In genomic region chr9:107312811-107313584, GRCm38 (mm10) we compare ENCODE assay signal across 1 mouse cellular context.
A peak's percentile ranks its signal among the peaks of the same experiment; 100 is the strongest.
TF ChIP-seq lines count a peak whose summit lies in the region.

No protein-coding gene starts in this region.

TF ChIP-seq in CH12.LX, 34 proteins besides CTCF, POLR2A, EP300 and RAD21 (continued from another document):
- TF ChIP-seq IRF4 (IDR thresholded peaks at IDR 0.05; ENCODE audit: low read depth, low read length) = peak; percentile 95
- 0 out of 2 replicates have a peak, but pooled peaks have one; percentile 40 for TF ChIP-seq E2F4 (IDR thresholded peaks at IDR 0.05; ENCODE audit: insufficient replicate concordance, low read depth, low read length)
- TF ChIP-seq CHD1 (IDR thresholded peaks at IDR 0.05; ENCODE audit: low read depth, low read length) = no peak
- TF ChIP-seq TCF12 (IDR thresholded peaks at IDR 0.05; ENCODE audit: low read depth, low read length) = peak; percentile 94
- no peak for TF ChIP-seq USF1 (IDR thresholded peaks at IDR 0.05; ENCODE audit: low read depth, low read length)
- peak; percentile 75 for TF ChIP-seq NELFE (IDR thresholded peaks at IDR 0.05; ENCODE audit: low read depth, low read length)
- peak; percentile 96 for TF ChIP-seq ETS1 (conservative IDR thresholded peaks at IDR 0.05; ENCODE audit: low read depth, low read length)
- peak; percentile 17; the same call in 1 of the 2 replicates for TF ChIP-seq GABPA (IDR thresholded peaks at IDR 0.05; ENCODE audit: insufficient replicate concordance, low read depth, low read length)
- TF ChIP-seq KAT2A (IDR thresholded peaks at IDR 0.05; ENCODE audit: insufficient replicate concordance, low read length) = peak; percentile 68; the same call in 1 of the 2 replicates
- peak; percentile 44; the same call in 1 of the 2 replicates for TF ChIP-seq SMC3 (IDR thresholded peaks at IDR 0.05; ENCODE audit: low read depth, low read length)
- no peak; the same call in none of the 2 replicates for TF ChIP-seq NRF1 (IDR thresholded peaks at IDR 0.05; ENCODE audit: low read depth, low read length)
- no peak for TF ChIP-seq ZKSCAN1 (IDR thresholded peaks at IDR 0.05; ENCODE audit: borderline replicate concordance, low read depth, low read length)
- TF ChIP-seq ZMIZ1 (IDR thresholded peaks at IDR 0.05; ENCODE audit: low read depth, low read length) = peak; percentile 84; the same call in 1 of the 2 replicates
- TF ChIP-seq MEF2A (IDR thresholded peaks at IDR 0.05; ENCODE audit: borderline replicate concordance, low read depth, low read length) = peak; percentile 92
- peak; percentile 93 for TF ChIP-seq RCOR1 (conservative IDR thresholded peaks at IDR 0.05; ENCODE audit: low read depth, low read length)
- TF ChIP-seq BHLHE40 (IDR thresholded peaks at IDR 0.05; ENCODE audit: low read depth, low read length) = peak; percentile 91
- peak; percentile 40 for TF ChIP-seq MXI1 (IDR thresholded peaks at IDR 0.05; ENCODE audit: low read depth, low read length)
- peak; percentile 96 for TF ChIP-seq SIN3A (IDR thresholded peaks at IDR 0.05; ENCODE audit: low read length)
